In the genomic region with DNA sequence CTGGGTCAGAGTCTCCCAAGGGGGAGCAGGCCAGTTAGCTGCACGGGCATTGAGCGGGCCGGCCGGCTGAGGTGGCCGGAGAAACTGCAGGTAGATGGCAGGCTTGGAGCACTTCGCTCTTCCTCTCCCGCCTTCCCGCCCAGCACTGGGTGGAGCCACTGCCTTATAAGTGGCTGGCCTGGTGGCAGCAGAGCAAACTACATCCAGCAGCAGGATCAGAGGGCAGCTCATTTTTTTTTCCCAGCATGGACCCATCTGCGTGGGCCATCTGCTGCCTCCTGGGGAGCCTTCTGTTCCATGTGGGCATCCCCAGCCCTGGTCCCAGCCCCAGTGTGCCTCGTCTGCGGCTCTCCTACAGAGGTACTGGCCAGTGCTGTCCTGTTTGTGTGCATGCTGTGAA, we compare ENCODE assay signal across 8 mouse cellular contexts. TPM values are rescaled to one million over a fixed set of nuclear protein-coding genes. Genes with fewer than 3 reads are reported as not detected.
A peak's percentile ranks its signal among the peaks of the same experiment; 100 is the strongest.
DNase-seq lines count a peak whose midpoint lies in the region; ATAC-seq and TF ChIP-seq lines count a peak whose summit lies in the region.

A gene (plus strand): TSS at position 195 of the 400 bp plus-strand sequence.

- no peak for TF ChIP-seq POLR2A in liver, adult 2 months (IDR thresholded peaks at IDR 0.05; ENCODE audit: extremely low read depth, insufficient read depth, low read length)

- no peaks in the 10 kb centered on the region for H3K9me3 ChIP-seq in forebrain, embryonic 13.5 days (replicated peaks)
- H3K9me3 ChIP-seq in hindbrain, embryonic 13.5 days = no peaks in the 10 kb centered on the region

- H3K27me3 ChIP-seq in forebrain, embryonic 13.5 days = no peaks in the 10 kb centered on the region
- H3K27me3 ChIP-seq in hindbrain, embryonic 13.5 days = peaks cover 6% of the 10 kb centered on the region; the same call in 1 of the 2 replicates
- H3K27me3 ChIP-seq in liver, adult 2 months (ENCODE audit: control insufficient read depth, insufficient read depth, low read length) = no peaks in the 10 kb centered on the region

- peak within 1 kb of the TSS; percentile 14 for H3K4me2 ChIP-seq in forebrain, embryonic 13.5 days
- no peak within 1 kb of the TSS; the same call in 1 of the 2 replicates for H3K4me2 ChIP-seq in hindbrain, embryonic 13.5 days

- H3K4me1 ChIP-seq in brown adipose tissue, adult 24 weeks (ENCODE audit: control insufficient read depth, insufficient read depth, insufficient read length, low read length) = peaks cover 5% of the 10 kb centered on the region
- H3K4me1 ChIP-seq in forebrain, embryonic 13.5 days = peaks cover 11% of the 10 kb centered on the region
- peaks cover 16% of the 10 kb centered on the region for H3K4me1 ChIP-seq in hindbrain, embryonic 13.5 days (replicated peaks)
- no peaks in the 10 kb centered on the region for H3K4me1 ChIP-seq in liver, adult 2 months (ENCODE audit: control insufficient read depth, insufficient read depth, low read length)

- 13% methylated on average over 11 of the region's 11 CpGs for WGBS in forebrain, embryonic 13.5 days
- WGBS in hindbrain, embryonic 13.5 days = 11% methylated on average over 11 of the region's 11 CpGs
- WGBS in liver, adult 2 months = 13% methylated on average over 11 of the region's 11 CpGs

- intact Hi-C loops in gastrocnemius, adult 2 months (cut with DNase I) = no loop called here
- intact Hi-C loops in gastrocnemius, postnatal 36 days (cut with DNase I) = no loop called here

- no peaks in the 10 kb centered on the region for H3K79me2 ChIP-seq in liver, adult 2 months (ENCODE audit: control insufficient read depth, insufficient read depth, low read length)

- no peaks in the 10 kb centered on the region for H3K36me3 ChIP-seq in forebrain, embryonic 13.5 days (ENCODE audit: poor library complexity, severe bottlenecking)
- H3K36me3 ChIP-seq in hindbrain, embryonic 13.5 days = no peaks in the 10 kb centered on the region
- H3K36me3 ChIP-seq in liver, adult 2 months (ENCODE audit: control insufficient read depth, insufficient read depth, low read length) = no peaks in the 10 kb centered on the region

- ATAC-seq in forebrain, embryonic 13.5 days = peak; percentile 39
- peak; percentile 67; the same call in 1 of the 2 replicates for ATAC-seq in hindbrain, embryonic 13.5 days (ENCODE audit: low FRiP score)
- ATAC-seq in monocyte, adult 5-6 weeks (replicated peaks; ENCODE audit: insufficient number of reproducible peaks, low FRiP score, low TSS enrichment, poor library complexity, severe bottlenecking) = peak; percentile 29; the same call in 1 of the 2 replicates

- H3K4me3 ChIP-seq in gastrocnemius, adult 2 months = peak within 1 kb of the TSS; percentile 65
- H3K4me3 ChIP-seq in brown adipose tissue, adult 24 weeks (ENCODE audit: insufficient read depth, low read depth, low read length) = peak within 1 kb of the TSS; percentile 57
- H3K4me3 ChIP-seq in forebrain, embryonic 13.5 days = no peak within 1 kb of the TSS
- H3K4me3 ChIP-seq in hindbrain, embryonic 13.5 days = no peak within 1 kb of the TSS
- H3K4me3 ChIP-seq in liver, adult 2 months (ENCODE audit: insufficient read depth, low read depth, low read length) = no peak within 1 kb of the TSS

- DNase-seq in gastrocnemius, adult 2 months = peak; percentile 68
- no peak for DNase-seq in gastrocnemius, postnatal 36 days
- peak; percentile 31 for DNase-seq in liver, adult 2 months (ENCODE audit: extremely low read depth, low read depth, low spot score)
- no peak for DNase-seq in right cerebral cortex, postnatal 36 days (ENCODE audit: low spot score in 2 of 2)

- peak within 1 kb of the TSS; percentile 74 for H3K27ac ChIP-seq in gastrocnemius, adult 2 months
- peak within 1 kb of the TSS; percentile 81 for H3K27ac ChIP-seq in brown adipose tissue, adult 24 weeks (replicated peaks; ENCODE audit: low read depth, low read length)
- H3K27ac ChIP-seq in forebrain, embryonic 13.5 days = no peak within 1 kb of the TSS
- 0 out of 2 replicates have a peak within 1 kb of the TSS, but pooled peaks have one; percentile 10 for H3K27ac ChIP-seq in hindbrain, embryonic 13.5 days
- H3K27ac ChIP-seq in liver, adult 2 months (replicated peaks; ENCODE audit: insufficient read depth, low read depth, low read length) = no peak within 1 kb of the TSS

- H3K9ac ChIP-seq in forebrain, embryonic 13.5 days = peak within 1 kb of the TSS; percentile 14
- peak within 1 kb of the TSS; percentile 46; the same call in 1 of the 2 replicates for H3K9ac ChIP-seq in hindbrain, embryonic 13.5 days
- H3K9ac ChIP-seq in liver, adult 2 months (ENCODE audit: low read depth, low read length) = no peak within 1 kb of the TSS

- TF ChIP-seq CTCF in gastrocnemius, adult 2 months (IDR thresholded peaks at IDR 0.05) = peak; percentile 64
- TF ChIP-seq CTCF in liver, adult 2 months (IDR thresholded peaks at IDR 0.05; ENCODE audit: low read depth, low read length) = peak; percentile 58

RNA-seq across cellular contexts. Expression of the gene that starts here (rescaled TPM):
- 1 to 10 TPM; 7.0 to 8.3 TPM for total RNA-seq in gastrocnemius, adult 2 months (2021)
- 1 to 10 TPM; 6.0 to 8.1 TPM for total RNA-seq in gastrocnemius, postnatal 36 days (2021)
- 5.4 and 10.5 TPM in 2 replicates for polyA plus RNA-seq in brown adipose tissue, adult 24 weeks (2012; ENCODE audit: insufficient read depth, insufficient read length, missing spikeins)
- 0.57 and 0.58 TPM in 2 replicates for polyA plus RNA-seq in forebrain, embryonic 13.5 days (2015; fragmentation: Nextera tagmentation; extraction: Ambion mirVana)
- polyA plus RNA-seq in hindbrain, embryonic 13.5 days (2015; fragmentation: Nextera tagmentation; extraction: Ambion mirVana) = 0.84 and 0.90 TPM in 2 replicates
- total RNA-seq in liver, adult 2 months (2014; rRNA removed) = under 0.01 and 0.27 TPM in 2 replicates
- polyA plus RNA-seq in liver, adult 2 months (2012; rRNA removed) = 0.05 and 0.19 TPM in 2 replicates
- total RNA-seq in monocyte, adult 5-6 weeks (2017) = not detected in 3 replicates

Comparison
In these comparisons a context has a peak if more than half of its experiments do, and no peak if none do; other contexts are left out.
1. Peak in ATAC-seq, H3K9ac ChIP-seq and H3K4me2 ChIP-seq in forebrain, embryonic 13.5 days; RNA of the gene not detected or under 1 TPM.
2. Peak in ATAC-seq, H3K27ac ChIP-seq and H3K9ac ChIP-seq in hindbrain, embryonic 13.5 days; RNA of the gene not detected or under 1 TPM.
3. Peak in DNase-seq in liver, adult 2 months; RNA of the gene not detected or under 1 TPM.
4. Peak in ATAC-seq in monocyte, adult 5-6 weeks; RNA of the gene not detected or under 1 TPM.
5. H3K27ac ChIP-seq: peak in gastrocnemius, adult 2 months (single experiment) and brown adipose tissue, adult 24 weeks (single experiment); none in forebrain, embryonic 13.5 days (single experiment) and liver, adult 2 months (single experiment).
6. H3K4me3 ChIP-seq: peak in gastrocnemius, adult 2 months (single experiment) and brown adipose tissue, adult 24 weeks (single experiment); none in forebrain, embryonic 13.5 days (single experiment), hindbrain, embryonic 13.5 days (single experiment) and liver, adult 2 months (single experiment).
7. Peak in every context shown above with its lines, with median percentiles within 50 percentile points of each other: ATAC-seq.